Mouse (Mus musculus) heart, embryonic 13.5 days (tissue): ENCODE results near the gene Chchd1. TPM values are rescaled to one million over a fixed set of nuclear protein-coding genes. Genes with fewer than 3 reads are reported as not detected.

Experiments used
- ATAC-seq: fragments of 200-750 bp; cut with Nextera tagmentation; 2 replicates; pipeline ENCODE4 v1.8.0; 2017; ENCODE audit warnings: moderate TSS enrichment; ENCODE audit not compliant: insufficient number of reproducible peaks, low FRiP score, low TSS enrichment; ENCODE audit errors: extremely low read depth
- H3K27ac ChIP-seq: fragments of 300-500 bp; sonication (generic); replicated peaks from 2 replicates; pipeline ENCODE4 v1.5.1; 2015; ENCODE audit warnings: moderate library complexity, mild to moderate bottlenecking, inconsistent platforms
- H3K27me3 ChIP-seq: fragments of 300-500 bp; sonication (generic); replicated peaks from 2 replicates; pipeline ENCODE4 v1.6.1; 2015; ENCODE audit warnings: mild to moderate bottlenecking, inconsistent platforms
- H3K36me3 ChIP-seq: fragments of 300-500 bp; sonication (generic); 2 replicates; pipeline ENCODE4 v1.6.1; 2015; ENCODE audit warnings: mild to moderate bottlenecking, inconsistent platforms
- H3K4me1 ChIP-seq: fragments of 300-500 bp; sonication (generic); 2 replicates; pipeline ENCODE4 v1.6.1; 2015; ENCODE audit warnings: inconsistent platforms
- H3K4me2 ChIP-seq: fragments of 300-500 bp; sonication (generic); 2 replicates; pipeline ENCODE4 v1.6.1; 2015; ENCODE audit warnings: inconsistent platforms, mild to moderate bottlenecking, moderate library complexity
- H3K4me3 ChIP-seq: fragments of 300-500 bp; sonication (generic); 2 replicates; pipeline ENCODE4 v1.5.1; 2015; ENCODE audit warnings: moderate library complexity, mild to moderate bottlenecking, inconsistent platforms
- H3K9ac ChIP-seq: fragments of 300-500 bp; sonication (generic); 2 replicates; pipeline ENCODE4 v1.6.1; 2015; ENCODE audit warnings: inconsistent platforms, mild to moderate bottlenecking, moderate library complexity
- H3K9me3 ChIP-seq: fragments of 300-500 bp; sonication (generic); 2 replicates; pipeline ENCODE4 v1.6.1; 2016; ENCODE audit warnings: inconsistent platforms
- WGBS: fragments of 180-500 bp; shearing (Covaris S2); methylation state at CpG from one replicate; pipeline ENCODE4 v1.1.7; 2015; ENCODE audit warnings: mixed read lengths; 5-methylcytosine and 5-hydroxymethylcytosine counted together
- polyA plus RNA-seq: library from polyadenylated mRNA; unstranded; fragments of >200 nt; fragmentation: Nextera tagmentation; extraction: Ambion mirVana; gene quantifications from 2 replicates; pipeline ENCODE4 v1.2.1, GENCODE M21; 2015

Gene Chchd1
- polyA plus RNA-seq, result 199 and 200 TPM in 2 replicates

DNA sequence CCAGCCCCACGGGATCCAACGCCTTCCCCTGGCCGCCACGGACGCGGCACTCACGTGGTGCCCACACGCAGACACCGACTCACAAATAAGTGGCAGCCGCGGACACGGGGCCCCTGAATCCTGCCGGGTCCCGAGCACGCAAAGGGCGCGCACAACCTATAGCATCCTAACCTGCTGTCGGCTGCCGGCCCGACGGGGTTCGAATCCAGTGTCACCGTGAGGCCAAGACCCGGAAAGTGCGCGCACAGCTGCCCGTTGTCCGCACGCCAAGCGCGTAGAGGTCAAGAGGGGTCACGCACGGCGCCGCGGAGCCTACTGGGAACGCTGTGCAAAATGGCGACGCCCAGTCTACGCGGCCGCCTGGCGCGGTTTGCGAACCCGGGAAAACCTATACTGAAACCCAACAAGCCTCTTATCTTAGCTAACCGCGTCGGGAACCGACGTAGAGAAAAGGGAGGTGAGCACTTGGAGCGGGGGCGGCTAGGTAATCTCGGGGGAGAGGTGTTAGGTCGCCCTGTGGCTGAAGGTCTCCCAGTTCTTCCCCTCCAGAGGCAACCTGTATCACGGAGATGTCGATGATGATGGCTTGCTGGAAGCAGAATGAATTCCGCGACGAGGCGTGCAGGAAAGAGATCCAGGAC is at the start of gene Chchd1:
Gene Chchd1 (plus strand): TSS at position 266 of the 641 bp plus-strand sequence.
- Histone ChIP-seq H3K4me2 (peak within 1 kb of the TSS; percentile 76), H3K36me3 (peaks cover 37% of the 10 kb centered on the region), H3K27me3 (no peaks in the 10 kb centered on the region), H3K4me3 (peak within 1 kb of the TSS; percentile 91), H3K4me1 (peaks cover 55% of the 10 kb centered on the region), H3K9ac (peak within 1 kb of the TSS; percentile 96), H3K27ac (peak within 1 kb of the TSS; percentile 93), H3K9me3 (no peaks in the 10 kb centered on the region)
- under 1% methylated on average over 61 of the region's 61 CpGs for WGBS
- ATAC-seq, result peak; percentile 66; the same call in 1 of the 2 replicates

DNA sequence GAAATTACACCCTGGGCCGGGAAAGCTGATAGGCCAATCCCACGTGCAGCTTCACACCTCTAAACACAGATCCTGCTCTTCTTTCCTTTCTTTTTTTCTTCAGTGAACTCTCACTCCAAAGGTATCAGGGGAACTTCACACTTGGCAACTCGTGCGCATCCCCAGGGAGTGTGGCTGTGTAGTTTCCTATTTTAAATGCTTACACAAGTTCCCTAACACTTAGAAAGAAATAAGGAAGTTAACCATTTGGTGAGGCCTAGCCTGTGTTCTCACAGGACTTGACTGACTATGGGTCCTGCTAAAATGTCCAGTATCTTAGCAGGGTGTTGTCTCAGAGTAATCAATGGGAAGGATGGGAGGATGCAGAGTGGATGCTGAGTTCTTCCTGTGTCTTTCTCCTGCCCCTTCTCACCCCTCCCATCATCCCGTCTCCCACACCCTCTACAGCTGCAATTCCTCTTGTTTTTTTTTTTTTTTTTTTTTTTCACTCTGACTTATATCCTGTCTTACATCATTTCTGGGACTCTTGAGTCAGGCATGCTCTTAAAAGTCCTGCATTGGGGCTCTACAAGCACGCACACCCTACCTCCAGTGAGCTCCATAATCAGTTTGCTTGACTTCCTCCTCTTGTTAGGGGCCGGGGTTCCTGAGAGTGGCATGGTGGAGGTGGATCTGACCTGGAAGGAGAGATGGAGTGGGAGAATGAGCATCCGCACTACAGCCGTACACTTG is 48.0 kb upstream of the Chchd1 start:
- H3K9me3 ChIP-seq, result no peaks in the 10 kb centered on the region
- H3K4me1 ChIP-seq, result peaks cover 43% of the 10 kb centered on the region
- H3K27ac ChIP-seq, result peak overlapping the region; percentile 74
- WGBS, result 58% methylated on average over 9 of the region's 9 CpGs
- no peak overlapping the region for H3K9ac ChIP-seq
- ATAC-seq, result no peak
- peaks cover 3% of the 10 kb centered on the region; the same call in 1 of the 2 replicates for H3K36me3 ChIP-seq
- H3K4me2 ChIP-seq, result no peak overlapping the region
- H3K27me3 ChIP-seq, result no peaks in the 10 kb centered on the region
- H3K4me3 ChIP-seq, result no peak overlapping the region

DNA sequence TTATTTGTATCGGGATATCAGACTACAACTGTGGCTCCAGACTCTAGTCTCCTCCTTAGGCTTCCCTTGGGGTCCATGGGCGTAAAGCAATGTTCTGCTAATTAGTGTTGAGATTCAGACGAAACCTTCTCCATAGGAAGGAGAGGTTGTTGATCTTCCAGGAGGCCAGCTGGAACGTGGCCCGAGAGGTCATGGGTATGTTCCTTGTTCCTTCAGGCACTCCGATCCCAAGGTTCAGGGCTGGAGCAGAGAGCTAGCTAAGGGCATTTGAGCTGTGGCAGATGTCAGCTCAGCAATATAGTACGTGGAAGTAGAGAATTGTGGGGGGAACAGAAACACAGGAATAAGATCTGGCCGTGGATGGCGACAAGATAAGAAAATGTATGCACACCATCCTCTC is 47.1 kb upstream of the Chchd1 start:
- Histone ChIP-seq H3K36me3 (peaks cover 9% of the 10 kb centered on the region), H3K27me3 (no peaks in the 10 kb centered on the region), H3K4me2 (peak overlapping the region; percentile 63), H3K4me3 (peak overlapping the region; percentile 39), H3K27ac (peak overlapping the region; percentile 74), H3K9ac (peak overlapping the region; percentile 76; the same call in 1 of the 2 replicates), H3K9me3 (no peaks in the 10 kb centered on the region), H3K4me1 (peaks cover 52% of the 10 kb centered on the region)
- no peak for ATAC-seq
- 53% methylated on average over 9 of the region's 9 CpGs for WGBS

DNA sequence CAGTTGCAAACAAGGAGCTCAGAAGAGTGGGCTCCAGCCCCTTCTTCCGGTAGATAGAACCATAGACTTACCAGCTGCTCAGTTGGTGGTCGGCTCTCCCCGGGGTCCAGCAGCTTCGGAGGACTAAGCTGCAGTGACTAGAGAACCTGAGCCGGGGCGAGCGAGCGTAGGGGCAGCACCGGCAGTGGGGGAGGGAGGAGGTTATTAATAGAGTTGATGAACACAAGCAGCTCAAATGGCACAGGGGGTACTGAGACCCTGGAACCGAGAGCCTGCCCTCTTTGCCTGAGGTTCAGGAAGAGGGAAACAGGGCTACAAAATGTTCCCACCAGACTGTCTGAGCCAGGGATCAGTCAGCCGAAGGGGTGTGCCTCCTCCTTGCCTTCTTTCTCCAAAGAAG is 46.4 kb upstream of the Chchd1 start, which contains the start of gene Myoz1:
Gene Myoz1 (minus strand): TSS at position 180 of the 400 bp plus-strand sequence.
- Histone ChIP-seq H3K4me3 (peak within 1 kb of the TSS; percentile 39), H3K4me1 (peaks cover 55% of the 10 kb centered on the region), H3K9ac (peak within 1 kb of the TSS; percentile 76), H3K36me3 (peaks cover 12% of the 10 kb centered on the region), H3K9me3 (no peaks in the 10 kb centered on the region), H3K27me3 (no peaks in the 10 kb centered on the region), H3K27ac (peak within 1 kb of the TSS; percentile 74), H3K4me2 (peak within 1 kb of the TSS; percentile 63)
- WGBS, result 26% methylated on average over 11 of the region's 11 CpGs
- ATAC-seq, result no peak

DNA sequence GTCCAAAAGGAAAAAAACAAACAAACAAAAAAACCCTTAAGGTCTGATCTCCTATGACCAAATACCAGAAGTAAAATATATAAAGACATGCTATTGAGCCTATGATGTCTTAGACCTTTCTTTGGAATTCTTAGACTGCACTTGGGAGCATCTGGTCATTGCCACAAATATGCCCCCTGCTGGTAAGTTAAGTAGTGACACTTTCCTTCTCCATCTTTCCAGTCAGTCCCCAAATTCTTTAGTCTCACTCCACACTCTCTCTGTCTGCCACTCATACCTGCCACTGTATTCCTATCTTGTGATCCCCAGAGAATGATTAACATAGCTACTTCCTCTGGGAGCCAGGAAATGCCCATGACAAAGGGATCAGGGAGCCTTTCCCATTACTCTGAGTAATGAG is 44.5 kb upstream of the Chchd1 start:
- H3K27ac ChIP-seq, result peak overlapping the region; percentile 10; the same call in 1 of the 2 replicates
- no peak overlapping the region for H3K9ac ChIP-seq

DNA sequence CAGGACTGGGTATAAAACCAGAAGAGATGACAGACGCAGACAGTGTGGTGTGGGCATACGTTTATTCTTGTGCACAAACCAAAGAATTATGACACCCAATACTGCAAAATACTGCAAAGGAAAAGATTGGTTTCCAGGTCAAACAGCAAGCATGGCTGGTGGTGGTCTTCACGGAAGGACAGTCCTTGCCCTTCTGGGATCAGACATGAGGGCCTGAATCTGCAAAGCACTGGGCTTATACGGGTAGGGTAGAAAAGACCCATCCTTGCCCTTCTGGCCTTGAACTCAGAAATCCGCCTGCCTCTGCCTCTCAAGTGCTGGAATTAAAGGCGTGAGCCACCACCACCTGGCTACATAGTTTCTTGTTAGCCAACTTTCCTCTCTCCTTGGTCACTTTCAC is 43.9 kb upstream of the Chchd1 start:
- 62% methylated on average over 6 of the region's 6 CpGs for WGBS
- no peak for ATAC-seq
- H3K4me3 ChIP-seq, result no peak overlapping the region
- H3K9me3 ChIP-seq, result no peaks in the 10 kb centered on the region
- peaks cover 21% of the 10 kb centered on the region for H3K36me3 ChIP-seq
- no peak overlapping the region for H3K9ac ChIP-seq
- H3K27me3 ChIP-seq, result peaks cover 7% of the 10 kb centered on the region
- peaks cover 56% of the 10 kb centered on the region for H3K4me1 ChIP-seq
- H3K4me2 ChIP-seq, result no peak overlapping the region
- H3K27ac ChIP-seq, result peak overlapping the region; percentile 98; the same call in 1 of the 2 replicates

More for the DNA sequence above, 44.5 kb upstream of the Chchd1 start:
- H3K4me3 ChIP-seq, result no peak overlapping the region
- peaks cover 21% of the 10 kb centered on the region for H3K36me3 ChIP-seq
- H3K4me1 ChIP-seq, result peaks cover 56% of the 10 kb centered on the region
- peaks cover 7% of the 10 kb centered on the region for H3K27me3 ChIP-seq
- no peak overlapping the region for H3K4me2 ChIP-seq
- H3K9me3 ChIP-seq, result no peaks in the 10 kb centered on the region
- ATAC-seq, result no peak

DNA sequence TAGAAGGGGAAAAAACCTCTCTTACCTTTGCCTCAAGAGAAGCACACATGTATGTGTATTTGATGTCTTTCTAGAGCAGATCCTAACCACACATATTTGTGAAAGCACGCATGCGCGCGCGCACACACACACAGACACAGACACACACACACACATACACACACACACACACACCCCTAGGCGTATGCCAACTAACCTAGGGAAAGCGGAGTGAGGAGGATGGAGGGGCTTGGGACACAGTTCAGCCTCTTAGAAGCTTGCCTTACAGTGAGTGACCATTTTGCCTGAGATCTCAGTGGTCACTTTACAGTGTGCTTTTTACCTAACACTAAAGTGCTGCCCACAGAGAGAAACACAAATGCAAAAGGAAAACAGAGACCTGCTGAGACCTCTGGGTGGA is 43.1 kb upstream of the Chchd1 start:
- Histone ChIP-seq H3K4me2 (peak overlapping the region; percentile 91), H3K4me3 (no peak overlapping the region), H3K9me3 (no peaks in the 10 kb centered on the region), H3K4me1 (peaks cover 58% of the 10 kb centered on the region), H3K27me3 (peaks cover 7% of the 10 kb centered on the region), H3K27ac (peak overlapping the region; percentile 98), H3K36me3 (peaks cover 21% of the 10 kb centered on the region), H3K9ac (peak overlapping the region; percentile 89)
- ATAC-seq, result no peak
- WGBS, result 89% methylated on average over 7 of the region's 7 CpGs

DNA sequence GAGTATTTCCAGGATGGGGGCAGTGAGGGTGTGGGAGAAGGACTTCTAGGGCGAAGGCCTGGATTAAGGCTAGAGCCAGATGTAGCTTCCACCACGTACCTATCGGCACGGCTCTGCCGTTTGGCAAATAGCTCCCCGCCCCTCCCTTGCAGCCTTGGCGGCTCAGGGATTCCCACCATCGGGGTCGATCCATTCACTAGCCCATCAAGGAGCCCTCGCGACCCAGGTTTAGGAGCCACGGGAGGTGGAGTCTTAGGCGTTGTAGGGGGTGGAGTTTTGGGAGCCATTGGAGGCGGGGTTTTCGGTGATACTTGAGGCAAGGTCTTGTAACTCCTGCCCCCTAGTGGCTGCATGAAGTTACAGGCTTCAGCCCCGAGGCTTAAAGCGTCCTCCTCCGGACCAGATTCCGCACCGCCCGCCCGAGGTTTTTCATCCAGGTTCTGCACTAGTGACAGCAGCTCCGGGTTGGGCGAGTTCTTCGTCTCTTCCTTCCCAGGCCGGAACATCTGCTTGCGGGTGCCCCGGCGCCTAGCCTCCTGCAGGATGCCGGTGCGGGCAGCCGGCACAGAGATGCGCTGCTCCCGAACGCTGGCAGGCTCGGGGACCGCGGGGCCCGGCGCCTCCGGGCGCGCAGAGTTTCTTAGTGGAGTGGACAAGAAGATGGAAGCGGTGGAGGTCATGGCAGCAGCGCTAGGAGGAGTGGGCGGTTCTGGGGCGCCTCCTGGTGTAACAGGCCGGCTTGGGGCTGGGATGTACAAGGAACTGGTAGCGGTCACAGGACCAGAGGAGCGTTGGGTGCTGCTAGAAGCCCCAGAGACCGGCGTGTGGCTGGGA is 41.8 kb upstream of the Chchd1 start:
- no peaks in the 10 kb centered on the region for H3K9me3 ChIP-seq
- H3K4me1 ChIP-seq, result peaks cover 56% of the 10 kb centered on the region
- WGBS, result 2% methylated on average over 52 of the region's 52 CpGs
- H3K27ac ChIP-seq, result peak overlapping the region; percentile 98
- peak; percentile 47 for ATAC-seq
- H3K9ac ChIP-seq, result peak overlapping the region; percentile 89
- H3K4me3 ChIP-seq, result peak overlapping the region; percentile 68
- H3K27me3 ChIP-seq, result peaks cover 7% of the 10 kb centered on the region
- H3K4me2 ChIP-seq, result peak overlapping the region; percentile 91
- peaks cover 21% of the 10 kb centered on the region for H3K36me3 ChIP-seq

DNA sequence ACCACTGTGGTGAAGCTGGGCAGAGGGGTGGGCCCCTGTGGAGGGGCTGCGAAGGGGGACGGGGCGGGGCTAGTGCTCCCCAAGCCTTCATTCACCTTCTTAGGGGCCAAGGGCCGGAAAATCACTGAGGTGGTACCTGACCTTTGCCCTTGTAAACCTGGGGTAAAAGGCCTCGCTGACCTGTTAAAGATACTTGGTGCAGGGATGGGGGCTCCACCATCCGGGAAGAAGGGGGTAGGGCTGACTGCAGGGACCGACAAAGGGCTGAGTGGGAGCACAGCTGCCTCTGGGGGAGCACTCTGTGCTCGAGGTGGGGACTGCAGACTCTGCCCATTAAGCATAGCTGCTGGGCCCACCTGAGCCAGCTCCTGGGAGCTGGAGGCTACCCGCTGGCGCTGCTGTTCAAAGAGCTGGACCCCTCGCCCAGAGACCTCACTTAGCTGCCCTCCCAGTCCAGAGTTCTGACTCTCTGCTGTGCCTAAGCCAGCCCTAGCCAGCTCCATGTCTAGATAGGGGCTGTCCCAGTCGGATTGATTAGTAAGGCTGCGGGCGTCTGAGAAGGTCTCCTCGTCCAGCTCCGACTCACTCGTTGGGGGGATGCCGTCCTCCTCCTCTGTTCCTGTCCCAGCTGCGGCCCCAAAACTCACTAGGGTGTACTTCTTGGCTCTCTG is 41.0 kb upstream of the Chchd1 start:
- H3K4me1 ChIP-seq, result peaks cover 56% of the 10 kb centered on the region
- peaks cover 7% of the 10 kb centered on the region for H3K27me3 ChIP-seq
- H3K9me3 ChIP-seq, result no peaks in the 10 kb centered on the region
- peaks cover 21% of the 10 kb centered on the region for H3K36me3 ChIP-seq
- H3K4me3 ChIP-seq, result peak overlapping the region; percentile 68
- H3K4me2 ChIP-seq, result peak overlapping the region; percentile 91
- H3K27ac ChIP-seq, result peak overlapping the region; percentile 98
- ATAC-seq, result no peak
- 4% methylated on average over 19 of the region's 19 CpGs for WGBS
- H3K9ac ChIP-seq, result peak overlapping the region; percentile 89

DNA sequence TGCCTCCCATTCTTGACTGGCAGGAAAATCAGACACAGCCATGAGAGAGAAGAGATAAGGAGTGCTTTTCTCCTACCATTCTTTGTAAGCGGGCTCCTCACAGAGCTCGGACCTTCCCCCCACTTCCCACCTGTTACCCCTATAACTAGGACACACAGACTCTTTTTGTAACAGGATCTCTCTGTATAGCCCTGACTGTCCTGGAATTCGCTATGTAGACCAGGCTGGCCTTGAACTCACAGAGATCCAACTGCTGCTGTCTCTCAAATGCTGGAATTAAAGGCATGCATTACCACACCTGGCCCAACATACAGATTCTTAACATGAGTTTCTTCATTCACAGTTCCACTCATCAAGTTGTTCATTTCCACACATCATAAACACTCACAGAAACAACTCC is 40.1 kb upstream of the Chchd1 start:
- peaks cover 7% of the 10 kb centered on the region for H3K27me3 ChIP-seq
- H3K9ac ChIP-seq, result peak overlapping the region; percentile 89
- H3K27ac ChIP-seq, result peak overlapping the region; percentile 98
- H3K36me3 ChIP-seq, result peaks cover 21% of the 10 kb centered on the region
- peaks cover 61% of the 10 kb centered on the region for H3K4me1 ChIP-seq
- peak overlapping the region; percentile 68 for H3K4me3 ChIP-seq
- peak overlapping the region; percentile 91 for H3K4me2 ChIP-seq
- no peaks in the 10 kb centered on the region for H3K9me3 ChIP-seq
- WGBS, result 29% methylated on average over 3 of the region's 3 CpGs
- ATAC-seq, result no peak
